In the genomic region with DNA sequence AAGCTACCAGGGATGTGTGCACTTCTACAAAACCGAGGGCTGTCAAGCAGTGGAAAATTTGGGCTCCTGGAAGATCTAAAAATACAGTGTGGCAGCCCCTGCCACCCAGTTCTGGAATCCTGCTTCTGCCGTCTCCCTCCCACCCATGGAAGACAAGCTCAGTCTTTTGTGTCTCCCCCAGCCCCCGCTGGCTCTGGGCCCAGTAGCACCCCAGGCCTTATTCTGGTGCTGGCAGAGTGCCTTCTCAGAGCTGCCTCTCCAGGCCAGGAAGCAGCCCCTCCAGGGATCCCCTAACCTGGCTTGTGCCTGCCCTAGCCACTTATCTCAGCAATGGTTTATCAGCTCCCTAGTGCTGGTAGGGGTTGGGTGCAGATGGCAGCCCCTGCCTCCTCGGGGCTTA, we compare ENCODE assay signal across 9 mouse cellular contexts. TPM values are rescaled to one million over a fixed set of nuclear protein-coding genes. Genes with fewer than 3 reads are reported as not detected.
DNase-seq lines count a peak whose midpoint lies in the region; ATAC-seq and TF ChIP-seq lines count a peak whose summit lies in the region.
"Had no signal": no experiment of that assay in that cellular context is flagged by ENCODE, and none has a peak within 500 bp of the region (broad histone marks: within the 10 kb centered on the region; RNA-seq: fewer than 3 reads in every experiment).

No protein-coding gene starts in this region.

- no peaks in the 10 kb centered on the region for H3K36me3 ChIP-seq in kidney, embryonic 16.5 days (ENCODE audit: insufficient read depth, low read length)
- no peaks in the 10 kb centered on the region for H3K36me3 ChIP-seq in heart, embryonic 16.5 days (ENCODE audit: control insufficient read depth, insufficient read depth)
- H3K36me3 ChIP-seq: hindbrain, embryonic 15.5 days had no signal

- no peaks in the 10 kb centered on the region for H3K9me3 ChIP-seq in kidney, embryonic 16.5 days (ENCODE audit: low read length)
- no peaks in the 10 kb centered on the region for H3K9me3 ChIP-seq in heart, embryonic 16.5 days (replicated peaks; ENCODE audit: control insufficient read depth, low read length)
- H3K9me3 ChIP-seq: hindbrain, embryonic 15.5 days had no signal

- H3K4me1 ChIP-seq in kidney, embryonic 16.5 days (ENCODE audit: insufficient read depth, low read length) = peaks cover 35% of the 10 kb centered on the region
- peaks cover 23% of the 10 kb centered on the region for H3K4me1 ChIP-seq in cortical plate, adult 2 months (ENCODE audit: control insufficient read depth, insufficient read depth, low read length)
- H3K4me1 ChIP-seq in heart, embryonic 16.5 days (ENCODE audit: control insufficient read depth, insufficient read depth, low read length) = peaks cover 48% of the 10 kb centered on the region

- H3K4me3 ChIP-seq in kidney, embryonic 16.5 days (ENCODE audit: low read length) = no peak overlapping the region
- H3K4me3 ChIP-seq in cortical plate, adult 2 months (ENCODE audit: insufficient read depth, low read length) = no peak overlapping the region
- H3K4me3 ChIP-seq in heart, embryonic 16.5 days (ENCODE audit: low read length) = no peak overlapping the region
- H3K4me3 ChIP-seq: hindbrain, embryonic 15.5 days had no signal

- TF ChIP-seq CTCF in cortical plate, adult 2 months (IDR thresholded peaks at IDR 0.05; ENCODE audit: extremely low read depth, insufficient read depth, low read length) = no peak

- ATAC-seq in kidney, embryonic 16.5 days (ENCODE audit: low FRiP score, low TSS enrichment) = no peak
- 0 out of 2 replicates have a peak, but pooled peaks have one; percentile 11 for ATAC-seq in heart, embryonic 16.5 days (replicated peaks; ENCODE audit: extremely low read depth, insufficient read depth, low FRiP score)
- no peak for ATAC-seq in granulocyte monocyte progenitor cell, adult 5-6 weeks (replicated peaks; ENCODE audit: poor library complexity, severe bottlenecking)

- peak overlapping the region; percentile 29; the same call in 1 of the 2 replicates for H3K9ac ChIP-seq in kidney, embryonic 16.5 days (replicated peaks; ENCODE audit: low read length)
- peak overlapping the region; percentile 8; the same call in 1 of the 2 replicates for H3K9ac ChIP-seq in heart, embryonic 16.5 days (ENCODE audit: low read length)
- H3K9ac ChIP-seq: hindbrain, embryonic 15.5 days had no signal

- 61% methylated on average over 4 of the region's 4 CpGs for WGBS in kidney, embryonic 16.5 days
- WGBS in heart, embryonic 16.5 days = 29% methylated on average over 4 of the region's 4 CpGs

- 0 out of 2 replicates have a peak, but pooled peaks cover under 1% of the 10 kb centered on the region for H3K27me3 ChIP-seq in kidney, embryonic 16.5 days (ENCODE audit: insufficient read depth, low read length)
- no peaks in the 10 kb centered on the region for H3K27me3 ChIP-seq in heart, embryonic 16.5 days (ENCODE audit: control insufficient read depth, insufficient read depth, low read length)

- TF ChIP-seq POLR2A in cortical plate, adult 2 months (IDR thresholded peaks at IDR 0.05; ENCODE audit: extremely low read depth, insufficient read depth, low read length) = no peak

- no peak for DNase-seq in kidney, postnatal 14 days
- DNase-seq in right cerebral cortex, adult 18-20 months = peak; percentile 84
- no peak for DNase-seq in retina, embryonic 14.5 days (ENCODE audit: low spot score)
- DNase-seq in cerebellum, adult 18-20 months = no peak

- no peak overlapping the region for H3K27ac ChIP-seq in kidney, embryonic 16.5 days (ENCODE audit: low read length)
- H3K27ac ChIP-seq in cortical plate, adult 2 months (ENCODE audit: insufficient read depth, low read length) = peak overlapping the region; percentile 80
- H3K27ac ChIP-seq in heart, embryonic 16.5 days (ENCODE audit: low read length) = peak overlapping the region; percentile 57
- H3K27ac ChIP-seq: hindbrain, embryonic 15.5 days had no signal

- no peak overlapping the region for H3K4me2 ChIP-seq in kidney, embryonic 16.5 days (replicated peaks; ENCODE audit: low read depth, low read length)
- peak overlapping the region; percentile 0; the same call in 1 of the 2 replicates for H3K4me2 ChIP-seq in heart, embryonic 16.5 days (ENCODE audit: low read depth, low read length)
- H3K4me2 ChIP-seq: hindbrain, embryonic 15.5 days had no signal

RNA-seq across cellular contexts. Expression of a gene that starts 6.4 kb away (rescaled TPM):
- 4.7 and 5.3 TPM in 2 replicates for polyA plus RNA-seq in kidney, embryonic 16.5 days (2015; fragmentation: Nextera tagmentation; extraction: Ambion mirVana)
- 104 and 122 TPM in 2 replicates for polyA plus RNA-seq in cortical plate, adult 2 months (2012; rRNA removed)
- polyA plus RNA-seq in heart, embryonic 16.5 days (2015; fragmentation: Nextera tagmentation; extraction: Ambion mirVana) = 3.0 and 3.6 TPM in 2 replicates
- 18.1 and 23.3 TPM in 2 replicates for total RNA-seq in granulocyte monocyte progenitor cell, adult 5-6 weeks (2014; fragmentation: Nextera tagmentation)
- total RNA-seq in granulocyte monocyte progenitor cell, adult 5-6 weeks (2017) = 3.6 and 7.8 TPM in 2 replicates

RNA-seq across cellular contexts. Expression of a gene that starts 24.9 kb away (rescaled TPM):
- polyA plus RNA-seq in kidney, embryonic 16.5 days (2015; fragmentation: Nextera tagmentation; extraction: Ambion mirVana) = 10.7 and 12.7 TPM in 2 replicates
- 38.0 and 44.6 TPM in 2 replicates for polyA plus RNA-seq in cortical plate, adult 2 months (2012; rRNA removed)
- 108 and 118 TPM in 2 replicates for polyA plus RNA-seq in heart, embryonic 16.5 days (2015; fragmentation: Nextera tagmentation; extraction: Ambion mirVana)
- 128 and 139 TPM in 2 replicates for total RNA-seq in granulocyte monocyte progenitor cell, adult 5-6 weeks (2014; fragmentation: Nextera tagmentation)
- 109 and 122 TPM in 2 replicates for total RNA-seq in granulocyte monocyte progenitor cell, adult 5-6 weeks (2017)

RNA-seq across cellular contexts. Expression of a gene that starts 49.5 kb away (rescaled TPM):
- polyA plus RNA-seq in kidney, embryonic 16.5 days (2015; fragmentation: Nextera tagmentation; extraction: Ambion mirVana) = 273 and 296 TPM in 2 replicates
- polyA plus RNA-seq in cortical plate, adult 2 months (2012; rRNA removed) = 25.6 and 29.3 TPM in 2 replicates
- 117 and 139 TPM in 2 replicates for polyA plus RNA-seq in heart, embryonic 16.5 days (2015; fragmentation: Nextera tagmentation; extraction: Ambion mirVana)
- 113 and 231 TPM in 2 replicates for total RNA-seq in granulocyte monocyte progenitor cell, adult 5-6 weeks (2014; fragmentation: Nextera tagmentation)
- 339 TPM in 2 replicates for total RNA-seq in granulocyte monocyte progenitor cell, adult 5-6 weeks (2017)

Comparison
In these comparisons a context has a peak if more than half of its experiments do, and no peak if none do; other contexts are left out.
1. RNA of a gene that starts 6.4 kb away (polyA plus RNA-seq): 104 to 122 TPM in cortical plate, adult 2 months; 4.7 to 5.3 TPM in kidney, embryonic 16.5 days and 3.0 to 3.6 TPM in heart, embryonic 16.5 days; every median in the first group is over 10 times any median in the second.